Mouse (Mus musculus) heart, adult 2 months (tissue): Measurements from ENCODE around the gene Cemip2.

Experiments
- CTCF ChIP-seq: fragments of 200-600 bp; IDR thresholded peaks from 2 replicates; pipeline ENCODE4 v1.8.1; 2022; ENCODE audit warnings: antibody characterized with exemption, mild to moderate bottlenecking, moderate library complexity
- EP300 ChIP-seq: fragments of 200-500 bp; IDR thresholded peaks from 2 replicates; pipeline ENCODE4 v1.6.1; 2011; ENCODE audit warnings: low read depth, low read length, control low read depth; ENCODE audit not compliant: insufficient read depth

GRCm38 (mm10) chr19:21855421-21856128, 77.4 kb downstream of the Cemip2 start:
- no peak for TF ChIP-seq EP300
- no peak for TF ChIP-seq CTCF
